ENCODE assay signal across 22 mouse cellular contexts in genomic region chr1:87959532-87959931, GRCm38 (mm10).
"Had no signal": no experiment of that assay in that cellular context is flagged by ENCODE, and none has a peak within 500 bp of the region (broad histone marks: within the 10 kb centered on the region; RNA-seq: fewer than 3 reads in every experiment).

No protein-coding gene starts in this region.

- H3K4me1 ChIP-seq: intestine, embryonic 15.5 days; kidney, embryonic 15.5 days; limb, embryonic 10.5 days; limb, embryonic 13.5 days; midbrain, embryonic 13.5 days; neural tube, embryonic 13.5 days; stomach, embryonic 15.5 days had no signal

- H3K9me3 ChIP-seq: intestine, embryonic 15.5 days; kidney, embryonic 15.5 days; limb, embryonic 10.5 days; limb, embryonic 13.5 days; midbrain, embryonic 10.5 days; midbrain, embryonic 13.5 days; neural tube, embryonic 13.5 days; stomach, embryonic 15.5 days had no signal

- DNase-seq: kidney, adult 11 months; kidney, adult 8-10 months; kidney, postnatal 10 days; kidney, postnatal 36 days; lung, embryonic 14.5 days; lung, postnatal 10 days; lung, postnatal 36 days; retina, postnatal 1 day; right cerebral cortex, postnatal 25 days; spleen, adult 18-20 months; thymus, adult 18-20 months; thymus, postnatal 36 days had no signal

- H3K27me3 ChIP-seq: intestine, embryonic 15.5 days; kidney, embryonic 15.5 days; limb, embryonic 13.5 days; midbrain, embryonic 13.5 days; neural tube, embryonic 13.5 days; stomach, embryonic 15.5 days had no signal

- ATAC-seq: intestine, embryonic 15.5 days; midbrain, embryonic 13.5 days; midbrain, embryonic 16.5 days had no signal

- H3K4me2 ChIP-seq: intestine, embryonic 15.5 days; kidney, embryonic 15.5 days; limb, embryonic 13.5 days; lung, embryonic 14.5 days; midbrain, embryonic 13.5 days; neural tube, embryonic 13.5 days; stomach, embryonic 15.5 days had no signal

- H3K27ac ChIP-seq: intestine, embryonic 15.5 days; kidney, embryonic 15.5 days; limb, embryonic 10.5 days; limb, embryonic 13.5 days; midbrain, embryonic 13.5 days; neural tube, embryonic 13.5 days; stomach, embryonic 15.5 days had no signal

- H3K9ac ChIP-seq: intestine, embryonic 15.5 days; kidney, embryonic 15.5 days; limb, embryonic 13.5 days; lung, embryonic 14.5 days; midbrain, embryonic 13.5 days; neural tube, embryonic 13.5 days; stomach, embryonic 15.5 days had no signal

- H3K4me3 ChIP-seq: intestine, embryonic 15.5 days; kidney, embryonic 15.5 days; limb, embryonic 10.5 days; limb, embryonic 13.5 days; midbrain, embryonic 10.5 days; midbrain, embryonic 13.5 days; myocyte; neural tube, embryonic 13.5 days; stomach, embryonic 15.5 days had no signal
